Mouse (Mus musculus) layer of hippocampus, adult 18-20 months (tissue): ENCODE results near the gene Treml1. TPM values are rescaled to one million over a fixed set of nuclear protein-coding genes. Genes with fewer than 3 reads are reported as not detected.
"Not testable (repeated sequence)": the region's sequence is repeated elsewhere in the genome, so short reads cannot be mapped to it uniquely, and the experiment has no call there.

ENCODE experiments used
- DNase-seq, 2 experiments: peaks; one replicate each; pipeline ENCODE4 v3.0.0; 2022; ENCODE audit warnings: low spot score in 2 of 2
- long read RNA-seq: library from polyadenylated mRNA; stranded (forward); transcript quantifications from one replicate; pipeline ENCODE4 v2.0.0, GENCODE M21; 2021
- total RNA-seq, 2 experiments: library from RNA; stranded (reverse); gene quantifications; 2 replicates each; pipeline ENCODE4 v1.2.3; 2021

Gene Treml1
- under 1 TPM in 1 of 2 experiments, not detected in 1; 0.41 TPM for total RNA-seq
- long read RNA-seq: 0 reads

DNA sequence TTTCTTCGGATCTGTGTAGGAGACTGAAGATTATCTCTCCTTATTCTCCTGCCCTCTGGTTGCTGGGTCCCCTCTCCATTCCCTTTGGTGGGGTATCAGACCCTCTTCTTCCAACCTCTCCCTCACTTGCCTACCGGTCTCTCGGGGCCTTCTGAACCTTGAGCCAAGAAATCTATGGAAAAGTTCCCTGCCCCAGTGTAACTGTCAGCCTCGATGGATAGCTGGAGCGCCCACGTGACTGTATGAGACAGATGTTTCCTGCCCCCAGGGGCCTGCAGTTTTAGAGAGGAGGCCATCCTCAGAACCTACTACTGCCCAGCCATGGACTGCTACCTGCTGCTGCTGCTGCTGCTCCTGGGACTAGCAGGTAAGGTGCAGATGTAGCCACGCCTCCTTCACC lies at the start of gene Treml1:
Gene Treml1 (plus strand): TSS at position 301 of the 400 bp plus-strand sequence.
- no peak for DNase-seq

DNA sequence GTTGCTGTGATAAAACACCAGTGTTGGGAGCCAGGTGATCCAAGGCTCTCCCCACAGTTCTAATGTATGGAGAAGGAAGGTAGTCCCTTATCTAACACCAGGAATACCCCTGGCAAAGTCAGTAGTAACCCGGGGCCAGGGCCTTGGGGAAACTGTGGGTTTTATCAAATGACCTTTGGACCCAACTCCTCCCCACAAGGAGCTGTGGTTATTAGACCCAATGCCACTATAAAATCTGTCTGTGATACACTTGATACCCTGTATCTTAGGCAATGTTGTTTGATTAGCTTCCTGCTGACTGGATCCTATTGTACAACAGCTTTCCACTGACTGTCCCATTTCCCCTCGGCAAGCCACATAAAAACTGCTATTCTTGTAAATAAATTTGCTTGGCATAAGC lies 47.6 kb upstream of the Treml1 start:
- DNase-seq: no peak

DNA sequence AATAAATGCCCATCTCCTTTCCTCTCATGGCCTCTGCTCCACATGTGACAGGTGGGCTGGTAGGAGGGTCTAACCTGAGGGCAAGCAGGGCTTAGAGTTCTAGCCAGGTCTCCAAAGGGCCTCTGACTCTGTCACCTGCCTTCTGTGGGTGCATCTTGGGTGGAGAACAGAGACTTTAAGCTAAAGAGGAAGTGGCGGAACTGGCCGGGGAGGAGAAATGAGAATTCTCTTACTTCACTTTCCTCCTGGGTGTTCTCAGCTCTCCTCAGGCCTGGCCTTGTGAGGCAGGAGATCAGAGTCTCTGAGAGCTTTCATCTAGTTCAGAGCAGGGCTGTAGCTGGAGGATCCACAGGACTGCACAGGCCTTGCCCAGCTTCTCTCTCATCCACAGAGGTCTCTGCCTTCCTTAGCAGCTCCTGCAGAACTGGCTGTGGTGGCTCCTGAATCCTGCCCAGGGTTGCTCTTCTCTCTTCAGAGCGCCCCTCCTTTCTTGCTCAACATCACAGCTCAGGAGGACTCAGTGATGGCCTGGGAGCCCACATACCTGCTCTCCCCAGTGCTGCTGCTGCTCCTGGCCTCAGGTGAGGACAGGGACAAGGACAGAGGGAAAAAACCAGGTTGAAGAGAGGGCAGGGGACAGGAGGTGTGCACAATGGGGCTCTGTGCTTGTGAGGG lies 43.7 kb upstream of the Treml1 start, which contains the start of gene B430306N03Rik:
Gene B430306N03Rik (plus strand): TSS at position 237 of the 675 bp plus-strand sequence.
- not testable (repeated sequence) for DNase-seq

- no peak for DNase-seq
These were observed 41.0 kb upstream of the Treml1 start for GRCm38 (mm10) chr17:48318686-48319085.

GRCm38 (mm10) chr17:48321279-48321678 lies 38.4 kb upstream of the Treml1 start:
- DNase-seq: no peak

DNA sequence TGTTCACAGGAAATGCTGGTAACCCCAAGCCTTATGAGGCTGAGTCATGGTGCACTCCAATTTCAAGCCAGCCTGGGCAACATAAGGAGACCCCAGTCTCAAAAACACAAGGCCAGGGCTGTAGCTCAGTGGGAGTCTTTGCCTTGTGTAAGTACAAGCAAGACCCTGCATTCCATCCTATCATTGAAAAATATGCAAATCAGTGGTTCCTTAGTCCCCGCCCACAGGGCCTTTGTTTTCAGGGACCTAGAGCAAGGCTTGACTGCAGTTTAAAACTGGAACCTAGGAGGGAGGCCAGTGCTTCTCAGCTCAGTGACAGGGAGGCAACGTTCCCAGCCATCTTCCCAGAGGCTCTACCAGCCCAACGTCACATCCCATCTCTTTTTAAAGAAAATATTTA lies 36.5 kb upstream of the Treml1 start:
- no peak for DNase-seq

GRCm38 (mm10) chr17:48324258-48324657 lies 35.5 kb upstream of the Treml1 start:
- no peak for DNase-seq

DNA sequence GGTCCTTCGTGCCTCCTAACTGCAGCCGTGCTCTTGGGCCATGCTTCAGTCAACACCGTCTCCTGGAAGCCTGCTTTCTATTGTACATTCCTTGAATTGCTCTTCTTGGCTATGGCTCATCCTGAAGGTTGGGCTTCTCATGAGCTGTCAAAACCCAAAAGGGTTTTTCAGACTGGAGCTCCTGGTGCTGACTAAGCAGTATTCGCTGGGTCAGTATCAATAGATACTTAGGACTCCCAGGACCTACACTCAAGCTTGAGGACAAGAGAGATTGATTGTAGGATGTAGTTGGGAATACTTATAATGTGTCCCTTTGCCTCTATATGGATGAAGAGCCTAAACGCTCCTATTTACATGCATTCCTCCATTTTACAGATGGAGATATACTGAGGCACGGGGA lies 34.6 kb upstream of the Treml1 start:
- DNase-seq: no peak

DNA sequence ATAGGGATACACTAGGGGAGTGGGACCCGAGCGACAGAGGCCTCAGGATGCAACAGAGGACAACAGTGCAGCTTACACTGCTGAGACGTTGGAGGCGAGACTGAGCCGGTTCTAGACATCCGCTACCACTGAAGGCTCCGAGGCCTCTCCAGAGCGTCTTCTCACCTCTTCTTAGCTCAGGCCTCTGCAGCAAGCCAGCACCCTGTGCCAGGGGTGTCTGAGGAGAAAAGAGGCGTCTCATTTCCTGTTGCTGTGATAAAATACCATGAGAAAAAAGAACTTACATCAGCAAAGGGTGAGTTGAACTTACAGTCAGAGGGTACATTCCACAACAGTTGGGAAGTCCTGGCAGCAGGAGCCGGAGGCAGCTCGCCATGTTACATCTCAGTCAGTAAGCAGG lies 34.1 kb upstream of the Treml1 start:
- DNase-seq: no peak

GRCm38 (mm10) chr17:48326656-48327055 lies 33.1 kb upstream of the Treml1 start:
- DNase-seq: peak; percentile 64 to 83

DNA sequence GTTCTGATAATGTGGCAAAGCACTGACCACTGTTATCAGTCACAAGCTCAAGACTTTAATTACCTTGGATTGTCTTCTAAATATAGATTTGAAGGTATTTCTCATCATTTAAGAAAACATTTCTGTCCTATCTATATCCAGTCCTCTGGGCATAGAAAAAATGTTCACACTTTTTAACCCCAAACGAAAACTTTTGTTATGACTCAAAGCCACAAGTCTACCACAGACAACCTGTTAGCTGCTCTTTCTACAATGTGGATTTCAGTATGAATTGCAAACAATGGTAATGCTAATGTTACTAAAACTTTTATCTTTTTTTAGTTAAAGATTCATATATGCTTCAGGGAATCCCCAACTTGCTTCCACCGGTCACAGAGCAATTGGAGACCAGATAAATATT lies 27.2 kb upstream of the Treml1 start:
- DNase-seq: no peak

DNA sequence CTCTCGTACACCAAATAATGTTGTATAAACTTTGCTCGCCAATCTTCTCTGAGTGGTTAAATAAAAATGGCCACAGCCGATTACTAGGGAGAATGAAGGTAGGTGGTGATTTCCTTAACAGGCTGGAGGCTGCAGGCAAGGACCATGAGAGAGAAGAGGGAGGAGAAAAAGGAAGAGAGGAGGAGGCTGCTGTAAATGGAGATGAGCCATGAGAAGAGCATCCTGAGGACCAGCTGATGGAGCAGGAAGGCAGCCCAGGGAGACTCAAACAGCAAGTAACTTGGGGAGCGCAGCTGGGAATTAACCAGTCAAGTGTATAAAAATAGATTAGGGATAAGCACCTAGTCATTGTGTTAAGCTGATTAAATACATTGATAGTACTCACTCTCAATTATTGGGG lies 25.5 kb upstream of the Treml1 start:
- DNase-seq: no peak

DNA sequence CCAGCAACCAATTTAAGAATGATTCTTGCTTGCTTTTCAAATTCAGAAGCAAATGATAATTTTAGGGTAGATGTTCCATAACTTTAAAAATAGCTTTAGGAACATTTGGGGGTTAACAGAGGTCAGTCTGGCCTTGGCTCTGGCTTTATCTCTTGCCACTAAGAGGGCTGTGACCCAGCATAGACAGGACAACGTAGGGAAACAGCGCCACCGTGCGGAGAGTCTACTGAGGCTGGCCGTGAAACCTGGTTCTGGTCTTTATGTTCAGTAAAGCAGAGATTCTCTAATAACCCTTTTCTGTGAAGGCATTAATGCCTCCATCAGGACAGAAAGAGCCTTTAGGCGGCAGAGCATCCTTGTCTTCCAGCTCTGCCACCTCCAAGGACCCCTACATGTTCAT lies 22.9 kb upstream of the Treml1 start:
- peak; percentile 32 to 84 for DNase-seq

GRCm38 (mm10) chr17:48340267-48340666 lies 19.4 kb upstream of the Treml1 start:
- no peak for DNase-seq

GRCm38 (mm10) chr17:48341947-48342346 lies 17.8 kb upstream of the Treml1 start:
- DNase-seq: no peak

GRCm38 (mm10) chr17:48343065-48343464 lies 16.7 kb upstream of the Treml1 start:
- DNase-seq: no peak

GRCm38 (mm10) chr17:48345824-48346223 lies 13.9 kb upstream of the Treml1 start:
- DNase-seq: no peak

GRCm38 (mm10) chr17:48346231-48346630 lies 13.5 kb upstream of the Treml1 start, which contains the start of gene Trem2:
Gene Trem2, plus strand, starts transcription at chr17:48346401.
- no peak for DNase-seq

DNA sequence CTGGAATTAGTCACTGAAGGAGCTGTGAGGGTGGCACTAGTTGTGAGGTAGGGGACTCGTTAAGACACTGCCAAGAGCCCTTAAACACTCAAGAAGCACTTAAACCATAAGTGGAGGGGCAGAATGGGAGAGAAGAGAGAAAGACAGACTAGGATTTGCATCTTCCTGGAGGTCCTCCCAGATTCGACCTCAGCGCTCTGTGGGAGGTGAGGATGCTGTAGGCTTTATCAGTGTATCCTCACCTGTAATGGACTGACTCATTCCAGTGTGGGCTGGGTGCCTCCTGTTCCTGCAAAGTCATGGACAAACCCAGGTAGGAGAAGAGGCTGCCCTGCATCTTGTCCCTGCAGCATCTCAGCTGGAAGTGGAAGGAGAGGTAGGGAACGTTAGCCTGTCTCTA lies 12.9 kb upstream of the Treml1 start:
- DNase-seq: no peak

- no peak for DNase-seq
These were observed 12.4 kb upstream of the Treml1 start for GRCm38 (mm10) chr17:48347287-48347686.

- DNase-seq: no peak
These were observed 9.0 kb upstream of the Treml1 start for GRCm38 (mm10) chr17:48350681-48351193.

DNA sequence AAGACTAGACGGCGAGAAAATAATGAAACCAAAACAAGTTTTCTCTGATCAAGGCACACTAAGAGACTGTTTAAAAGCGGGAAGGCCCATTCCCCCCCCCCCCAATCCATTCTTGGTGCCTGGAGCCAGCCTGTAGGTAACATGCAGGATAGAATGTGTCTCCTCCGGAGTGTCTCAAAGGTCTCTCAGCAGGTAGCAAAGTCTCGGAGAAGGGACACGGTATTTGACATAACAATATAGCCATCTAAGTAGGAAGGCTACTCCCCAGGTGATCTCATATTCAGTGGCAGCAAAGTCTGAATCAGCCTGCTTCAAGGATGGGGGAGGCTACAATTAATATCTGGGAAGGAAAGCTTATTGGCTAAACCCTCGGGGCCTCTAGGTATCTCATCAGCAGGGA lies 6.7 kb upstream of the Treml1 start:
- not testable (repeated sequence) for DNase-seq

- DNase-seq: no peak
These were observed 3.9 kb upstream of the Treml1 start for GRCm38 (mm10) chr17:48355822-48356221.
